Mouse (Mus musculus) cortical plate, adult 2 months (tissue): Measurements from ENCODE around the gene Tmem185b. TPM values are rescaled to one million over a fixed set of nuclear protein-coding genes. Genes with fewer than 3 reads are reported as not detected.

Experiments used
- H3K27ac ChIP-seq: fragments of 200-500 bp; 2 replicates; pipeline ENCODE4 v1.5.1; 2012; ENCODE audit warnings: low read length, control low read depth, inconsistent platforms; ENCODE audit not compliant: insufficient read depth
- H3K4me1 ChIP-seq: fragments of 200-500 bp; 2 replicates; pipeline ENCODE4 v1.6.1; 2011; ENCODE audit warnings: low read length; ENCODE audit not compliant: control insufficient read depth, insufficient read depth
- H3K4me3 ChIP-seq: fragments of 200-500 bp; 2 replicates; pipeline ENCODE4 v1.5.1; 2011; ENCODE audit warnings: mild to moderate bottlenecking, low read length, control low read depth; ENCODE audit not compliant: insufficient read depth
- CTCF ChIP-seq: fragments of 200-500 bp; IDR thresholded peaks from 2 replicates; pipeline ENCODE4 v1.5.1; 2011; ENCODE audit warnings: mild to moderate bottlenecking, control low read depth, low read length; ENCODE audit not compliant: insufficient read depth; ENCODE audit errors: extremely low read depth
- POLR2A ChIP-seq: fragments of 200-500 bp; IDR thresholded peaks from 2 replicates; pipeline ENCODE4 v1.6.1; 2011; ENCODE audit warnings: mild to moderate bottlenecking, low read length, control low read depth; ENCODE audit not compliant: insufficient read depth; ENCODE audit errors: extremely low read depth
- polyA plus RNA-seq: library from polyadenylated mRNA; depleted of rRNA; stranded (reverse); fragments of >200 nt; gene quantifications from 2 replicates; pipeline ENCODE4 v1.2.3, GENCODE M21; 2012

Tmem185b gene
- polyA plus RNA-seq, 1 experiment: 10.7 TPM

DNA sequence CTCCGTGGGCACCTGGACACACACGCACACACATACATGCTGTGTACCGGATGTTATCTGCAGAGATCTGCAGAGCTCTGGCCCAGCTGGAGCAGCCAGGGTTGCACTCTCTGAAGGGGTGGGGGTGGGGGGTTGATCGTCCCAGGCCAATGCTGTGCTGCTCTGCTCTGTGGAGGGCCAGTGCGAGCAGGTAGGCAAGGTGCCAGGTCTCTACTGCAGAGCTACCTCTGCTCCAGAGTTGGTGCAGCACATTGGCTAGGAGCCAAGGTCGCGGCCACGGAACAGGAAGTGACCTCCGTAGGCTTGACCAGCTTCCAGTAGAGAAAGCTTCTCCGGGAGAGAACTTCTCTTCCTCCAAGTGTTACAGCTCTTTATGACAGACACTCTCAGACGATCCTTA is 33.9 kb upstream of the Tmem185b start:
- TF ChIP-seq CTCF: no peak
- no peak for TF ChIP-seq POLR2A
- Histone ChIP-seq H3K4me1 (no peaks in the 10 kb centered on the region), H3K27ac (no peak overlapping the region), H3K4me3 (no peak overlapping the region)

DNA sequence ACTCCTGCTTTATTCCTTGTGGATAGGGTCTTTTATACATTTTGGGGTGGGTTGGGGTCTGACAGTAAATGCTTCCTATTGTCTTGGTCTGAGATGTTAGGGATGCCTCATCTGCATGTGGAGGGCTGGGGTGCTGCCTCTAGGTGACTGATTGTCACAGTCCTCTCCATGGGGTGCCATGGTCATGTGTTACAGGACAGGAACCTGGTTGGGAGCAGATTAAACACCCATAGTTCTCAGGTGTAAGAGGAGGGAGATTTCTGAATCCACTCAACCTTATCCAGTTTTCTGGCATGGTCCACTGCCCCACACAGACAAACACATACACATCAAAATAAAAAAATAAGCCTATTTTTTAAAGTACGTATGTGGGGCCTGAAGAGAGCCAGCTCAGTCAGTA is 33.5 kb upstream of the Tmem185b start:
- Histone ChIP-seq H3K4me1 (no peaks in the 10 kb centered on the region), H3K4me3 (no peak overlapping the region), H3K27ac (no peak overlapping the region)
- TF ChIP-seq CTCF (no peak), POLR2A (no peak)

DNA sequence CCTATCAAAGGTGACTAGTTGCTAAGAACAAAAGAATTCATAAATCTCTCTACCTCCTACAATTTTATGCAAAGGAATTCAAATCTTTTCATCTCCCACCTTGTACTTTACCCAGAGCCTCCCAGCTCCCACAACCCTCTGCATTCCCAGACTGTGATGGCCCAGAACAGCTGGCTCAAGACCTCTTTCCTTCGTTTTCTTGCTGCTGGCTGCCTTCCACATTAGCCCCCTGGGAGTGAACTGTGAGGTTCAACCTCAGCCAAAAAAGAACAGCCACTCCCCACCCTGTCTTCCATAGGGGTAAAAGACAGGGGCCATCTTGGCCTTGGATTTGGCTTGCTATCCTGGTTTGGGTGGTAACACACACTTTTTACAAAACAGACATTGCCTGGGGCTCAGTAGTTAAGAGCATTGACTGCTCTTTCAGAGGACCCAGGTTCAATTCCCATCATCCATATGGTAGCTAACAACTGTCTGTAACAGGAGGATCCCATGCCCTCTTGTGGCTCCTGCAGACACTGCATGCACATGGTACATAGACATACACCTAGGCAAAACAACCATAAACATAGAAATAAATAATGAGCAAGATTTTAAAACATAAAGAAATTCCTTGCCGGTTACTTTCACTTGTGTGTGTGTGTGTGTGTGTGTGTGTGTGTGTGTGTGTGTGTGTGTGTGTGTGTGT is 31.8 kb upstream of the Tmem185b start:
- H3K27ac ChIP-seq: no peak overlapping the region
- H3K4me3 ChIP-seq: no peak overlapping the region
- no peak for TF ChIP-seq POLR2A
- no peak for TF ChIP-seq CTCF
- no peaks in the 10 kb centered on the region for H3K4me1 ChIP-seq

DNA sequence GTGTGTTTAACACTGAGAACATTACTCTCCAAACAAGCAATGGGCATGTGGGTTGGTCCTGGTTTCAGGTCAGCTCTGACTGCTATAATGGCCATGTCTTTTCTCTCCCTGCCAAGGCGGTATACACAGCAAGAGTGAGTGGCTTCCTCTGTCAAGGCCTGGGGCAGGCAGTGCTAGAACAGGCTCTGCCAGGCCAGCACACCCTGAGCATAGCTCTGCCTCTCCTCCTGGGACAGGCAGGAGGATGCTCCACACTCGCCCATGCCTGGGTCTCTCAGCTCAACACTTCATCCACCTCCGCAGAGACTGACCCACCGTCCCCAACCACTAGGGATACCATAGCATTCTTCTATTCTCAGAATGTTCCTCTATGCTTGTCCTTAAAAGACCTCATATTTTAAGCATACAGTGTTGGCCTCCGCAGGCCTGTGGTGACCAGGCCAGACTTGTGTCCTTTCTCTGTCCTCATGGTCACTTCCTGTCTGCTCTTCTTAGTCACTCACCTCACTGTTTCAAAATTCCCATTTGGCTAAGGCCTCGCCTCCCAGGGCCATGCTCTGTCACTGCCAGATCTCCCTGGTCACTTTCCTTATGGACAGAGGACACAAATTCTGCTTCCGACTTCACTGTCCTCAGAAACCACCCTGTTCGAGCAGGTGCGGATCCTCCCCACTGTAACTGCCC is 31.1 kb upstream of the Tmem185b start:
- Histone ChIP-seq H3K27ac (no peak overlapping the region), H3K4me1 (no peaks in the 10 kb centered on the region), H3K4me3 (no peak overlapping the region)
- TF ChIP-seq CTCF (no peak), POLR2A (no peak)

DNA sequence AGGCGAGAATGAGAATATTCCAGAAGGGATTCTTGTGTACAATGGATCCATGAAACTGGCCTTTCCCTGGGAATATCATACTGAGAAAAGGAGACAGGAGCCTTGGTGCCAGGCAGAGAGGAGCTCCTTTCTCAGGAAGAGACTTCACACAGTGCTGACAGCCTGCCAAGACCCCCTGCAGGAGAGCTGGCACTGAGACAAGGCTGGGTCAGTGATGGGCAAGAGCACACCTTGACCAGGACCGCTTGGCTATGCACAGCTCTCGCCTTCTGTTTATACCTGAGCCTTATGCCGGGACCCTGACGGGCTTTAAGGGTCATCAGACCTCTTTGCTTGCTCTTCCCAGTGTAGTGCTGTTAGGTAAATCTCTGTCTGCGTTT is 30.6 kb upstream of the Tmem185b start:
- Histone ChIP-seq H3K4me3 (no peak overlapping the region), H3K27ac (no peak overlapping the region), H3K4me1 (no peaks in the 10 kb centered on the region)
- TF ChIP-seq CTCF (no peak), POLR2A (no peak)

DNA sequence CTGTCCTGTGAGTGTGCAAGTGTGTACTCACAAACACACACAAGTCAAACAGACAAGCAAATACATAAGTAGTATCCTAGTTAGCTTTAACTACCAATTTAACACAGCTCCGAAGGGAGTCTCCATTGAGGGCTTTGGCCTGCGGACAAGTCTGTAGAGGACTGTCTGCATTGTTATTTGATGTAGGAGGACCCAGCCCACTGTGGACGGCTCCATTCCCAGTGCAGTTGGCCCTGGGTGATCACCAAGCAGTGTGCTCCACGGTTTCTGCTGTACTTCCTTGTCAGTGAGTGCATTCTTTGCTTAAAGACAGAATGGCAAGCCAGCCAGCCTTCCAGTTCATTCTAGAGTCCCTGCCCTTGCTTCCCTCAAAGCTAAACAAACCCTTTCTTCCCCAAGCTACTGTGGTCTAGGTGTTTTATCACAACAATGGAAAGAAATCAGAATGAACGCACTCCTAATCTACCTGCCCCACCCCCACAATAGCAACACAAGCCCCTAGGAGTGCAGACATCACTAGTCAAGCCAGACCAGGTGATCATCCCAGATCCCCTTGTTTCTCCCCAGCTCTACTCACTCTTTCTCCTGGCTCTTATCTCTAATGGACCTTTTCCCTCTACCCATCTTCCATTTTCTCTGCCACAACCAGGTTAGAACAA is 28.5 kb upstream of the Tmem185b start:
- Histone ChIP-seq H3K27ac (no peak overlapping the region), H3K4me1 (0 out of 2 replicates have a peak, but pooled peaks cover 3% of the 10 kb centered on the region), H3K4me3 (no peak overlapping the region)
- TF ChIP-seq POLR2A (no peak), CTCF (no peak)

DNA sequence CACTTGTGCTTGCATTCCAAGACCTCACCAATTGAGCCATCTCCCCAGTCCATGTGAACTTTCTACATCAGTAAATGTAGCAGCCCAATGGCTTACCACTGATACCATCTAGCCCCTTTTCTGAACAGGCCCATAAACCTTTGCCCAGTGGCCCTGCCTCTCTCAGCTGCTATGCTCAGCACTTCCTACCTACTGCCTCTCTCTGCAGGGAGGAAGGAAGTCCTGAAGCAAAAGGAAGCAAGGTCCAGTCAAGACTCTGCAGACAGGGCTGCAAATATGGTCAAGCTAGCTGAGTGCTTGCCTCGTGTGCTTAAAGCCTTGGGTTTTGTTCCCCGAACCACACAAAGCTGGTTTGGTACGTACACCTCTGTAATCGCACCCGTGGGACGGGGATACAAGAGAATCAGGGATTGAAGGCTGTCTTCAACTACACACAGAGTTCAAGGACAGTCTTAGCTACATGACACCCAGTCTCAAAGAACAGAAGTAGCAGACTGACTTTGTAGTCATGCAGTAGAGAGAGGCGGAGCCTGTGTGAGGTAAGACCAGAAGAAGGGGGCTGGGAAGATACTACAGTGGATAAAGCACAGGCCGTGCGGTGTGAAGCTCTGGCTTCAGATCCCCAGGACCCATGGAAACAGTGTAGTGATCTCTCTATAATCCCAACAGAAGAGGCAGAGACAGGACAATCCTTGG is 27.3 kb upstream of the Tmem185b start:
- Histone ChIP-seq H3K4me3 (no peak overlapping the region), H3K4me1 (peaks cover 8% of the 10 kb centered on the region; the same call in 1 of the 2 replicates), H3K27ac (no peak overlapping the region)
- TF ChIP-seq POLR2A (no peak), CTCF (no peak)

DNA sequence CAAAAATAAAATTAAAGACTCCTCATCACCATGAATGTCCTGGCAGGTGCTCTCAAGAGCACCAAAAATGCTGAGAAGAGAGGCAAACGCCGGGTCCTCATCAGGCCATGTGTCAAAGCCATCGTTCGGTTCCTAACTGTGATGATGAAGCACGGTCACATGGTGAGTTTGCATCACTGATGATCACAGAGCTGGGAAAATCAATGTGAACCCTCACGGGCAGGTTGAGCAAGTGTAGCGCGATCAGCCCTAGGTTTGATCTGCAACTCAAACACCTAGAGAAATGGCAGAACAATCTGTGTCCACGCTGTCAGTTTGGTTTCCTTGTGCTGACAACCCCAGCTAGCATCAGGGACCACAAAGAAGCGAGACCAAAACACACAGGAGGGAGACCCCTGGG is 26.5 kb upstream of the Tmem185b start:
- Histone ChIP-seq H3K4me3 (no peak overlapping the region), H3K4me1 (peaks cover 9% of the 10 kb centered on the region; the same call in 1 of the 2 replicates), H3K27ac (no peak overlapping the region)
- TF ChIP-seq CTCF: no peak
- TF ChIP-seq POLR2A: no peak

DNA sequence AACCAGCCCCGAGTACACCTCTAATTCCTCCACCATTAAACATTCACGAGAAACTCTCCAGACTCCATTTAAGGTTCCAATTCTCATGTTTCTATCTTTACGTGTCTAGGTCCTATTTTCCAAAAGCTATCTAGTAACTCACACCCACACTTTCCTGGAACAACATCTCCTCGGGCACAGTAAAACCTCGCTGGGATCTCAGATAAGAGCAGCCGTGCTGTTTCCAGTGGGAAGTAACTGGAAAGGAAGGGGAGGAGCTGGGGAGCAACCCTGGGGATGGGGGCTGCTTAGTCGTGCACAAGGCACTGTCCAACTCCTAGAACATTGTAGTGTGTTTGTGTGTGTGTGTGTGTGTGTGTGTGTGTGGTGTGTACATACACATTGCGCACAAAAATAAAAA is 24.1 kb upstream of the Tmem185b start:
- Histone ChIP-seq H3K27ac (no peak overlapping the region), H3K4me1 (peaks cover 9% of the 10 kb centered on the region; the same call in 1 of the 2 replicates), H3K4me3 (no peak overlapping the region)
- no peak for TF ChIP-seq POLR2A
- no peak for TF ChIP-seq CTCF
